Mouse (Mus musculus): ENCODE results near the gene Vps45.
A peak's percentile ranks its signal among the peaks of the same experiment; 100 is the strongest.

DNA sequence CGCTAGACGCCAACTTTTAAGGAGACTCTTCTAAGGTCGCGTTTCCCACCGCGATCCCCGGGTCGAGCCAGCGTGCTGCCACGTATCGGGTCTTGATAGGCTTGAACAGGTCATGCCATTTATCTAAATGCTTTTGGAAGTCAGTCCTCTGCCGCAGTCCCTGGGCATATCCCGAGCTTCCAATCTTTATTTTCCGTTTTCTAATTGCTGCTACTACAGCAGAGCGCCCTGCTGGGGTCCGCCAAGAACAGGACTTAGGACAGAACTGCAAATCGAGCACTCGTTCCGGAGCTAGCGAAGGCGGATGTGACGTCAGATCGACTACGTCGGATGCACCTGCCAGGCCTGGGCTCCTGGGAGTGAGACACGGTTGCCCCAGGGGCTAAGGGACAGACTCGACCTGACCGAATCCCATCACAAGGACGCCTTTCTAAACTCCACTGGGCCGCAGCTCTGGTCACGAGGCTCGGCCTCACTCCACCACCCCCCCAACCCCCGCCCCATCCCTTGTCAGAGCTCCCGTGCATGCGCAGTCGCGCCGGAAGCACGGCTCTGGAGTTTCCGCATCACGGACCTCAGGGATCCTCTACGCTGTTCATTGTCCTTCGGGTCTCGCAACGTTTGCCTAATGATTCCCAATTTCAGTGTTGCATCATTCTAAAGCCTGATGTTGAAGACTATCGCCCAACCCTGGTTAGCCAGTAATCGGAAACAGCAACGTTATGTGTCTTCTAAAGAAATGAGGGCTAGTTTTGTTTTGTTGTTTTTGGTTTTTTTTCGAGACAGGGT lies 107.3 kb downstream of the Vps45 start:
- TF ChIP-seq CTCF (IDR thresholded peaks at IDR 0.05; ENCODE audit: borderline replicate concordance, insufficient read depth, low read depth, low read length): no peak
- peak; percentile 94; the same call in 1 of the 2 replicates for TF ChIP-seq POLR2A (IDR thresholded peaks at IDR 0.05; ENCODE audit: borderline replicate concordance, insufficient read depth, low read length)

Measured in cerebellum, adult 2 months (tissue).